8 mouse cellular contexts compared by ENCODE assay signal in genomic region chr9:81863181-81863887, GRCm38 (mm10). TPM values are rescaled to one million over a fixed set of nuclear protein-coding genes. Genes with fewer than 3 reads are reported as not detected.
A peak's percentile ranks its signal among the peaks of the same experiment; 100 is the strongest.
DNase-seq lines count a peak whose midpoint lies in the region; ATAC-seq lines count a peak whose summit lies in the region.

Gene Mei4, plus strand, starts transcription at chr9:81863670.

- peak within 1 kb of the TSS; percentile 56 for H3K4me2 ChIP-seq in midbrain, embryonic 11.5 days

- peak within 1 kb of the TSS; percentile 44 for H3K9ac ChIP-seq in midbrain, embryonic 11.5 days (ENCODE audit: low read length)

- H3K4me1 ChIP-seq in midbrain, embryonic 11.5 days (ENCODE audit: control insufficient read depth, insufficient read depth, low read length): no peaks in the 10 kb centered on the region

- DNase-seq in adrenal gland, adult 8-10 months: peak; percentile 57
- DNase-seq in embryo, embryonic 10.5 days (ENCODE audit: low spot score): peak; percentile 93
- DNase-seq in gastrocnemius, postnatal 25 days: peak; percentile 62
- DNase-seq in kidney, adult 11 months: peak; percentile 72
- DNase-seq in left cerebral cortex, postnatal 4 days: peak; percentile 88
- peak; percentile 98 for DNase-seq in midbrain, embryonic 11.5 days (ENCODE audit: low spot score, missing footprints)
- DNase-seq in skeletal muscle tissue, adult 2 months (ENCODE audit: low read depth, low spot score): peak; percentile 6
- no peak for DNase-seq in adipocyte (ENCODE audit: low spot score)

- H3K36me3 ChIP-seq in midbrain, embryonic 11.5 days (ENCODE audit: control insufficient read depth, insufficient read depth, low read length): no peaks in the 10 kb centered on the region

- H3K27ac ChIP-seq in midbrain, embryonic 11.5 days (ENCODE audit: low read depth, low read length): no peak within 1 kb of the TSS

- WGBS in midbrain, embryonic 11.5 days: 4% methylated on average over 31 of the region's 32 CpGs

- ATAC-seq in midbrain, embryonic 11.5 days (ENCODE audit: low FRiP score): peak; percentile 100

- H3K27me3 ChIP-seq in midbrain, embryonic 11.5 days (ENCODE audit: control insufficient read depth, insufficient read depth, low read length): peaks cover 5% of the 10 kb centered on the region

- peak within 1 kb of the TSS; percentile 39 for H3K4me3 ChIP-seq in midbrain, embryonic 11.5 days (ENCODE audit: low read depth, low read length)

- intact Hi-C loops in left cerebral cortex, postnatal 4 days (cut with DNase I): loop anchor here (10.0 kb wide), 1 partner anchor 781 kb away; no protein-coding TSS in a partner anchor

- H3K9me3 ChIP-seq in midbrain, embryonic 11.5 days (ENCODE audit: control insufficient read depth, low read length): no peaks in the 10 kb centered on the region

RNA-seq across cellular contexts. Expression of gene Mei4, which starts in this region (rescaled TPM):
- 1 to 10 TPM in 1 of 4 experiments, under 1 TPM in 3; 0.54 to 1.0 (median 0.64) TPM for total RNA-seq in adrenal gland, adult 8-10 months (2022)
- total RNA-seq in gastrocnemius, postnatal 25 days (2021): not detected
- total RNA-seq in left cerebral cortex, postnatal 4 days (2021): 1 to 10 TPM; 1.8 to 2.0 TPM
- polyA plus RNA-seq in midbrain, embryonic 11.5 days (2014; fragmentation: Nextera tagmentation; extraction: Ambion mirVana): 0.57 and 0.75 TPM in 2 replicates

Comparison
In these comparisons a context has a peak if more than half of its experiments do, and no peak if none do; other contexts are left out.
1. Peak in DNase-seq in gastrocnemius, postnatal 25 days; RNA of the gene not detected or under 1 TPM.
2. Peak in DNase-seq, ATAC-seq, H3K4me3 ChIP-seq, H3K9ac ChIP-seq and H3K4me2 ChIP-seq in midbrain, embryonic 11.5 days; RNA of the gene not detected or under 1 TPM.